In genomic region chr4:65283611-65284010, GRCm38 (mm10) we compare ENCODE assay signal across 18 mouse cellular contexts.
"Had no signal": no experiment of that assay in that cellular context is flagged by ENCODE, and none has a peak within 500 bp of the region (broad histone marks: within the 10 kb centered on the region; RNA-seq: fewer than 3 reads in every experiment).

No protein-coding gene starts in this region.

- ATAC-seq: intestine, embryonic 15.5 days had no signal

- H3K36me3 ChIP-seq: intestine, embryonic 15.5 days; limb, embryonic 12.5 days; limb, embryonic 15.5 days; stomach, embryonic 15.5 days had no signal

- H3K4me2 ChIP-seq: intestine, embryonic 15.5 days; limb, embryonic 12.5 days; limb, embryonic 15.5 days; midbrain, embryonic 11.5 days; stomach, embryonic 15.5 days had no signal

- H3K4me1 ChIP-seq: intestine, embryonic 15.5 days; limb, embryonic 15.5 days; megakaryocyte, embryonic 14.5 days; stomach, embryonic 15.5 days had no signal

- H3K27ac ChIP-seq: intestine, embryonic 15.5 days; limb, embryonic 12.5 days; limb, embryonic 15.5 days; macrophage; stomach, embryonic 15.5 days had no signal

- H3K27me3 ChIP-seq: intestine, embryonic 15.5 days; limb, embryonic 12.5 days; limb, embryonic 15.5 days; megakaryocyte, embryonic 14.5 days; stomach, embryonic 15.5 days had no signal

- H3K4me3 ChIP-seq: intestine, embryonic 15.5 days; limb, embryonic 12.5 days; limb, embryonic 15.5 days; megakaryocyte, embryonic 14.5 days; stomach, embryonic 15.5 days had no signal

- H3K9me3 ChIP-seq: intestine, embryonic 15.5 days; limb, embryonic 12.5 days; limb, embryonic 15.5 days; megakaryocyte, embryonic 14.5 days; stomach, embryonic 15.5 days had no signal

- H3K9ac ChIP-seq: intestine, embryonic 15.5 days; limb, embryonic 12.5 days; limb, embryonic 15.5 days; stomach, embryonic 15.5 days had no signal

- DNase-seq: kidney, adult 18-20 months; kidney, adult 9 months; kidney, postnatal 14 days; kidney, postnatal 4 days; left cerebral cortex, postnatal 4 days; lung, adult 2 months; lung, postnatal 14 days; midbrain, embryonic 14.5 days; right cerebral cortex, postnatal 25 days; spleen, adult 18-20 months; thymus, postnatal 25 days had no signal
